Comparison of ENCODE assay signal across 26 mouse cellular contexts in genomic region chr6:30749892-30750291, GRCm38 (mm10). TPM values are rescaled to one million over a fixed set of nuclear protein-coding genes. Genes with fewer than 3 reads are reported as not detected.
DNase-seq lines count a peak whose midpoint lies in the region; ATAC-seq lines count a peak whose summit lies in the region.
"Had no signal": no experiment of that assay in that cellular context is flagged by ENCODE, and none has a peak within 500 bp of the region (broad histone marks: within the 10 kb centered on the region; RNA-seq: fewer than 3 reads in every experiment).

No protein-coding gene starts in this region.

- H3K4me2 ChIP-seq in heart, embryonic 12.5 days: no peak overlapping the region
- no peak overlapping the region for H3K4me2 ChIP-seq in kidney, embryonic 14.5 days (replicated peaks; ENCODE audit: low read depth, low read length)
- H3K4me2 ChIP-seq in embryonic facial prominence, embryonic 12.5 days (replicated peaks): no peak overlapping the region
- H3K4me2 ChIP-seq in embryonic facial prominence, embryonic 14.5 days (ENCODE audit: low read depth, low read length): no peak overlapping the region
- H3K4me2 ChIP-seq: embryonic facial prominence, embryonic 13.5 days; forebrain, embryonic 15.5 days; hindbrain, embryonic 14.5 days; liver, embryonic 12.5 days; midbrain, embryonic 12.5 days; neural tube, embryonic 15.5 days had no signal

- H3K36me3 ChIP-seq in heart, embryonic 12.5 days: peaks cover 39% of the 10 kb centered on the region
- peaks cover 52% of the 10 kb centered on the region for H3K36me3 ChIP-seq in kidney, embryonic 14.5 days (ENCODE audit: control insufficient read depth, insufficient read depth, low read length)
- peaks cover 46% of the 10 kb centered on the region for H3K36me3 ChIP-seq in embryonic facial prominence, embryonic 12.5 days
- peaks cover 43% of the 10 kb centered on the region for H3K36me3 ChIP-seq in embryonic facial prominence, embryonic 14.5 days (ENCODE audit: control insufficient read depth, insufficient read depth, low read length)

- DNase-seq in heart, postnatal 14 days: no peak
- no peak for DNase-seq in kidney, adult 9 months
- DNase-seq in embryonic facial prominence, embryonic 14.5 days (ENCODE audit: low spot score): no peak
- DNase-seq in thymus, adult 18-20 months: no peak
- DNase-seq: adrenal gland, adult 8-10 months; cerebellum, adult 11-12 months; cerebellum, postnatal 10 days; gastrocnemius, postnatal 10 days; kidney, adult 8-10 months; lung, adult 18-20 months; right cerebral cortex, adult 18-20 months; thymus, adult 2 months; thymus, postnatal 4 days had no signal

- ATAC-seq in heart, embryonic 12.5 days (ENCODE audit: insufficient number of reproducible peaks, low FRiP score): peak; percentile 34
- peak; percentile 65; the same call in 1 of the 2 replicates for ATAC-seq in kidney, embryonic 14.5 days (ENCODE audit: low FRiP score, low TSS enrichment)
- ATAC-seq in embryonic facial prominence, embryonic 12.5 days (ENCODE audit: insufficient number of reproducible peaks, insufficient read depth, low FRiP score, low TSS enrichment): 0 out of 2 replicates have a peak, but pooled peaks have one; percentile 62
- peak; percentile 54 for ATAC-seq in embryonic facial prominence, embryonic 14.5 days (ENCODE audit: low read depth)
- ATAC-seq: activated CD4-positive, CD25-positive, alpha-beta regulatory T cell, adult 4 months; forebrain, embryonic 15.5 days; inflammation-experienced regulatory T-cells, adult 6 months; liver, embryonic 12.5 days had no signal

- intact Hi-C loops in heart, postnatal 14 days (cut with DNase I): no loop called here

- H3K9ac ChIP-seq in heart, embryonic 12.5 days: no peak overlapping the region
- no peak overlapping the region for H3K9ac ChIP-seq in kidney, embryonic 14.5 days (ENCODE audit: low read depth, low read length)
- H3K9ac ChIP-seq in embryonic facial prominence, embryonic 12.5 days: no peak overlapping the region
- no peak overlapping the region for H3K9ac ChIP-seq in embryonic facial prominence, embryonic 14.5 days (ENCODE audit: low read depth, low read length)
- H3K9ac ChIP-seq: embryonic facial prominence, embryonic 13.5 days; forebrain, embryonic 15.5 days; hindbrain, embryonic 14.5 days; liver, embryonic 12.5 days; midbrain, embryonic 12.5 days; neural tube, embryonic 15.5 days had no signal

- H3K27me3 ChIP-seq in heart, embryonic 12.5 days (replicated peaks): no peaks in the 10 kb centered on the region
- H3K27me3 ChIP-seq in kidney, embryonic 14.5 days (ENCODE audit: control insufficient read depth, insufficient read depth, low read length): no peaks in the 10 kb centered on the region
- H3K27me3 ChIP-seq in embryonic facial prominence, embryonic 12.5 days: no peaks in the 10 kb centered on the region
- H3K27me3 ChIP-seq in embryonic facial prominence, embryonic 14.5 days (replicated peaks; ENCODE audit: control insufficient read depth, insufficient read depth, low read length): no peaks in the 10 kb centered on the region
- H3K27me3 ChIP-seq: embryonic facial prominence, embryonic 13.5 days; forebrain, embryonic 15.5 days; liver, embryonic 12.5 days; midbrain, embryonic 12.5 days; neural tube, embryonic 15.5 days had no signal

- H3K9me3 ChIP-seq in heart, embryonic 12.5 days (replicated peaks): no peaks in the 10 kb centered on the region
- H3K9me3 ChIP-seq in kidney, embryonic 14.5 days (ENCODE audit: control insufficient read depth, low read length): no peaks in the 10 kb centered on the region
- no peaks in the 10 kb centered on the region for H3K9me3 ChIP-seq in embryonic facial prominence, embryonic 12.5 days
- no peaks in the 10 kb centered on the region for H3K9me3 ChIP-seq in embryonic facial prominence, embryonic 14.5 days (ENCODE audit: control insufficient read depth, low read length)
- H3K9me3 ChIP-seq: embryonic facial prominence, embryonic 13.5 days; forebrain, embryonic 15.5 days; liver, embryonic 12.5 days; midbrain, embryonic 12.5 days; neural tube, embryonic 15.5 days had no signal

- WGBS in heart, embryonic 12.5 days: 48% methylated on average over 1 of the region's 1 CpGs
- 38% methylated on average over 1 of the region's 1 CpGs for WGBS in kidney, embryonic 14.5 days
- WGBS in embryonic facial prominence, embryonic 12.5 days: 78% methylated on average over 1 of the region's 1 CpGs
- 44% methylated on average over 1 of the region's 1 CpGs for WGBS in embryonic facial prominence, embryonic 14.5 days

- no peaks in the 10 kb centered on the region for H3K4me1 ChIP-seq in heart, embryonic 12.5 days (replicated peaks)
- 0 out of 2 replicates have a peak, but pooled peaks cover 3% of the 10 kb centered on the region for H3K4me1 ChIP-seq in kidney, embryonic 14.5 days (ENCODE audit: control insufficient read depth, insufficient read depth, low read length)
- H3K4me1 ChIP-seq in embryonic facial prominence, embryonic 12.5 days: no peaks in the 10 kb centered on the region
- no peaks in the 10 kb centered on the region; the same call in 1 of the 2 replicates for H3K4me1 ChIP-seq in embryonic facial prominence, embryonic 14.5 days (ENCODE audit: control insufficient read depth, insufficient read depth, low read length)
- H3K4me1 ChIP-seq: liver, embryonic 12.5 days; midbrain, embryonic 12.5 days; neural tube, embryonic 15.5 days had no signal

- no peak overlapping the region for H3K4me3 ChIP-seq in heart, embryonic 12.5 days
- H3K4me3 ChIP-seq in kidney, embryonic 14.5 days (ENCODE audit: low read length): no peak overlapping the region
- no peak overlapping the region for H3K4me3 ChIP-seq in embryonic facial prominence, embryonic 12.5 days
- no peak overlapping the region for H3K4me3 ChIP-seq in embryonic facial prominence, embryonic 14.5 days (ENCODE audit: low read depth, low read length)
- H3K4me3 ChIP-seq: embryonic facial prominence, embryonic 13.5 days; forebrain, embryonic 15.5 days; left cerebral cortex, adult 2 months; liver, embryonic 12.5 days; midbrain, embryonic 12.5 days; neural tube, embryonic 15.5 days had no signal

- H3K27ac ChIP-seq in heart, embryonic 12.5 days (ENCODE audit: poor library complexity, severe bottlenecking): no peak overlapping the region
- 0 out of 2 replicates have a peak overlapping the region, but pooled peaks have one; percentile 26 for H3K27ac ChIP-seq in kidney, embryonic 14.5 days (ENCODE audit: low read depth, low read length)
- no peak overlapping the region for H3K27ac ChIP-seq in embryonic facial prominence, embryonic 12.5 days
- H3K27ac ChIP-seq in embryonic facial prominence, embryonic 14.5 days (replicated peaks; ENCODE audit: low read depth, low read length): no peak overlapping the region
- H3K27ac ChIP-seq: forebrain, embryonic 15.5 days; hindbrain, embryonic 14.5 days; left cerebral cortex, adult 2 months; liver, embryonic 12.5 days; midbrain, embryonic 12.5 days; neural tube, embryonic 15.5 days had no signal

RNA-seq across cellular contexts. Expression of gene Mest, which starts 26.5 kb away (rescaled TPM):
- 3,424 and 3,742 TPM in 2 replicates for polyA plus RNA-seq in heart, embryonic 12.5 days (2016; fragmentation: Nextera tagmentation; extraction: Ambion mirVana)
- 10 to 100 TPM; 51.2 to 65.0 TPM for total RNA-seq in heart, postnatal 14 days (2021)
- polyA plus RNA-seq in kidney, embryonic 14.5 days (2014; fragmentation: Nextera tagmentation; extraction: Ambion mirVana): 2,297 and 2,617 TPM in 2 replicates
- 1,207 and 1,222 TPM in 2 replicates for polyA plus RNA-seq in embryonic facial prominence, embryonic 12.5 days (2016; fragmentation: Nextera tagmentation; extraction: Ambion mirVana)
- 2,046 and 2,257 TPM in 2 replicates for polyA plus RNA-seq in embryonic facial prominence, embryonic 14.5 days (2014; fragmentation: Nextera tagmentation; extraction: Ambion mirVana)
- total RNA-seq: granulocyte monocyte progenitor cell, adult 5-6 weeks had no signal

RNA-seq across cellular contexts. Expression of gene Cep41, which starts 56.3 kb away (rescaled TPM):
- polyA plus RNA-seq in heart, embryonic 12.5 days (2016; fragmentation: Nextera tagmentation; extraction: Ambion mirVana): 11.9 TPM in 2 replicates
- 1 to 10 TPM; 2.9 to 3.1 TPM for total RNA-seq in heart, postnatal 14 days (2021)
- polyA plus RNA-seq in kidney, embryonic 14.5 days (2014; fragmentation: Nextera tagmentation; extraction: Ambion mirVana): 31.2 and 31.8 TPM in 2 replicates
- 23.8 and 26.3 TPM in 2 replicates for polyA plus RNA-seq in embryonic facial prominence, embryonic 12.5 days (2016; fragmentation: Nextera tagmentation; extraction: Ambion mirVana)
- polyA plus RNA-seq in embryonic facial prominence, embryonic 14.5 days (2014; fragmentation: Nextera tagmentation; extraction: Ambion mirVana): 38.6 and 44.3 TPM in 2 replicates
